Mouse (Mus musculus): ENCODE data around the gene Elfn1. TPM values are rescaled to one million over a fixed set of nuclear protein-coding genes. Genes with fewer than 3 reads are reported as not detected.

Gene Elfn1
- polyA plus RNA-seq, 1 experiment from 2014 or later: 1.3 TPM

DNA sequence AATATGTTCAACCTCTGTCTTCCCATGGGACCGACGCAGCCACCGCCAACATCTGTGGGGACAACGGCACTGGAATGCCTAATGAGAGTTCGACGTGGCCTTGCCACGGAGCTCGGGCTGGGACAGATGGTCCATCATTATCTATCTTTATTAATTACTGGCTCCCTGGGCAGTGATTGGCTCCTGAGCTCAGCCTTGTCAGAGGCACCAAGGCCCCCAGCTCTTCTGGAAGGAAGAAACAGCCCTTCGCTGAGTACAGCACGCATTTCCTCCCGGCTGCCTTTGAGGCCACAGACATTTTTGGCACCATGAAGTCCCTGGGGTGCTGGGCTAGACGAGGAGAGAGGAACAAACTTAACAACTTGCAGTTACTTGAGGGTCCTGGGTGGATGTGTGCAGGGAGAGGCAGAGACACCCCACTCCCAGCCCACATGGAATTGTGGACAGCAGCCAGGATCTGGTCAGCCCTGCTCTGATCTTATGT is 13.7 kb upstream of the Elfn1 start:
- peak; percentile 65 for ATAC-seq (ENCODE audit: low FRiP score)

DNA sequence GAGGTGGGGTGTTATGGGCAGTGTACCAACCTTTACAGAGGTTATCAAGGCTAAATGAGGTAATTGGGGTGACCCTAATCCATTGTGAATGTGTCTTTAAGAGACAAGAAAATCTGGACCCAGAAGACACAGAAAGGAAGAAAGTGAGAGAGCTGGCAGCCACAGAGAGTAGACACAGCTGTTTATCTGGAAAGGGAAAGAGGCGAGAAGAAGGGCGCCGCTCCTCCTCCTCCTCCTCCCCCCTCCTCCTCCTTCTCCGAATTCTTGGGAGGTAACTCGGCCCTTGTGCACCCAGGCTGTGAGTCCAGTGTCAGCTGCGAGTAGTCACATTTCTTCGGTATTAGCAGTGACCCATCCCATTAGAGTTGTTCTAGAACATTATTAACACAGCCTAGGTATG is 8.7 kb upstream of the Elfn1 start:
- no peak overlapping the region for H3K27ac ChIP-seq
- H3K36me3 ChIP-seq: no peaks in the 10 kb centered on the region
- H3K4me3 ChIP-seq: no peak overlapping the region
- H3K4me2 ChIP-seq: no peak overlapping the region
- WGBS: 57% methylated on average over 7 of the region's 7 CpGs
- no peak overlapping the region for H3K9ac ChIP-seq
- peaks cover 9% of the 10 kb centered on the region for H3K4me1 ChIP-seq (replicated peaks)
- H3K9me3 ChIP-seq: no peaks in the 10 kb centered on the region
- ATAC-seq (ENCODE audit: low FRiP score): no peak
- H3K27me3 ChIP-seq: no peaks in the 10 kb centered on the region

More for the DNA sequence above, 13.7 kb upstream of the Elfn1 start:
- Histone ChIP-seq H3K36me3 (no peaks in the 10 kb centered on the region), H3K4me2 (no peak overlapping the region), H3K4me3 (no peak overlapping the region), H3K9me3 (no peaks in the 10 kb centered on the region), H3K9ac (no peak overlapping the region), H3K27ac (peak overlapping the region; percentile 69; the same call in 1 of the 2 replicates), H3K4me1 (replicated peaks) (peaks cover 47% of the 10 kb centered on the region), H3K27me3 (no peaks in the 10 kb centered on the region)
- WGBS: 23% methylated on average over 12 of the region's 12 CpGs

DNA sequence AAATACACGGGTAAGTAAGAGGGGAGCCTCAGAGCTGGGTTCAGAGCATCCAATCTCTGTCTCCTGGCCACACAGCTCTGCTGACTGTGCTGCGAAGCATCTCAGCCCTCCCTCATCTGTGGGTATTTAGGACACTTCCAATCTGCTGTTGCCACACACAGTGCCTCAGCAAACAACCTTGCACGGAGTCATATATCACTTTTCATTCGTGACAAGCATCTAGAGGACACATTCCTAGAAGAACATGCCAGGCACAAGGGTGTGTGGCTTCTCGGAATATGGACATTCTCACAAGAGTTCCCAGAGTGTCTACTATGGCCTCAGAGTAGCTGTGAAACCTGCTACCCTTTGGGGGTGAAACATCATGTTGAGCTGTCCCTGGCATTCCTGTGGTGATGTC is 2.6 kb upstream of the Elfn1 start:
- ATAC-seq (ENCODE audit: low FRiP score): no peak
- no peaks in the 10 kb centered on the region for H3K9me3 ChIP-seq
- H3K27ac ChIP-seq: no peak overlapping the region
- WGBS: 79% methylated on average over 5 of the region's 5 CpGs
- H3K9ac ChIP-seq: no peak overlapping the region
- no peaks in the 10 kb centered on the region for H3K36me3 ChIP-seq
- H3K4me1 ChIP-seq (replicated peaks): peaks cover 29% of the 10 kb centered on the region
- no peak overlapping the region for H3K4me2 ChIP-seq
- H3K27me3 ChIP-seq: peaks cover 50% of the 10 kb centered on the region
- no peak overlapping the region for H3K4me3 ChIP-seq

DNA sequence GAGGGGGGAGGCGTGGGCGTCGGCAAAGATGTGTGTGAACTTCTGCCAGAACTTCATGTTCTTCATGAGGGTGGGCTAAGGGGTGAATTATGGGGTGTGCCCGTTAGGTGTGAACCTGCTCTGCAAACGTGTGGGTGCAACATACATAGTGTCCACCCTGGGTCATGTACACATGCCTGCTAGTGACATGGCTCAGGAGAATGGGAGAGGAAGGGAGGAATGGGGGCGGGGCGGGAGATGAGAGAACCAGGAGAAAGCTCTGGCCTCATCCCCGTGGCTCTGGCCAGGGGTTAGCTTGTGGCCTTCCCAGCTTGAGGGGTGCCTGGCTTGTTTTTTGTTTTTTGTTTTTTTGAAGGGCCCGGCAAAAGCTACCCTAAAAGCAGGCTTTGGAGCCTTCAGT is 1.2 kb upstream of the Elfn1 start:
- no peak overlapping the region for H3K4me3 ChIP-seq
- 40% methylated on average over 9 of the region's 9 CpGs for WGBS
- H3K27me3 ChIP-seq: peaks cover 64% of the 10 kb centered on the region
- no peak overlapping the region for H3K27ac ChIP-seq
- no peak for ATAC-seq (ENCODE audit: low FRiP score)
- H3K9ac ChIP-seq: peak overlapping the region; percentile 81; the same call in 1 of the 2 replicates
- no peaks in the 10 kb centered on the region for H3K9me3 ChIP-seq
- peaks cover 43% of the 10 kb centered on the region for H3K4me1 ChIP-seq (replicated peaks)
- no peaks in the 10 kb centered on the region for H3K36me3 ChIP-seq
- peak overlapping the region; percentile 91; the same call in 1 of the 2 replicates for H3K4me2 ChIP-seq

DNA sequence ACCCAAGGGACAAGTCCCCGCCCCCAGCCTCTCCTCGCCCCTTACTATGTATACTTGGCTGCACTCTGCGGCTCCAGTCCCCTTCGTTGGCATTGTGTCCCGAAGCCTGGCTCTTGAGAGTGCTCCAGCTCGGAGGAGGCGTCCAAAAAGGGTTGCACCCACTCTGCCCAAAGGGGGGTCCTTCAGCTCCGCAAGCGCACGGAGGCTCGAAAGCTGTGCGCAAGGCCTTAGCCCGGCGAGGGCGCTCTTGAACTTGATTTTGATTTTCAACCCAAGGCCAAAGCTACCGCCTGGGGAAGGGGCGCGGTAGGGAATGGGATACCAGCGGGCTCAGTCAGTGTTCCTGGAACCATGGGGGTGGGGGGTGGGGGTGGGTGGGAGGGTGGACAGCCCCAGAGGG is 502 bp upstream of the Elfn1 start:
- H3K27ac ChIP-seq: no peak overlapping the region
- ATAC-seq (ENCODE audit: low FRiP score): peak; percentile 9; the same call in 1 of the 2 replicates
- peak overlapping the region; percentile 57 for H3K4me3 ChIP-seq
- no peaks in the 10 kb centered on the region for H3K36me3 ChIP-seq
- H3K4me1 ChIP-seq (replicated peaks): peaks cover 50% of the 10 kb centered on the region
- no peaks in the 10 kb centered on the region for H3K9me3 ChIP-seq
- peaks cover 70% of the 10 kb centered on the region for H3K27me3 ChIP-seq
- peak overlapping the region; percentile 81 for H3K9ac ChIP-seq
- peak overlapping the region; percentile 91 for H3K4me2 ChIP-seq
- WGBS: 0% methylated on average over 19 of the region's 19 CpGs

- H3K9ac ChIP-seq: peak overlapping the region; percentile 81
- H3K27ac ChIP-seq: peak overlapping the region; percentile 52
- WGBS: under 1% methylated on average over 47 of the region's 78 CpGs
- peak overlapping the region; percentile 57 for H3K4me3 ChIP-seq
- no peaks in the 10 kb centered on the region for H3K36me3 ChIP-seq
- peak overlapping the region; percentile 91 for H3K4me2 ChIP-seq
- H3K9me3 ChIP-seq: no peaks in the 10 kb centered on the region
- H3K27me3 ChIP-seq: peaks cover 76% of the 10 kb centered on the region
- peaks cover 59% of the 10 kb centered on the region for H3K4me1 ChIP-seq (replicated peaks)
- peak; percentile 21; the same call in 1 of the 2 replicates for ATAC-seq (ENCODE audit: low FRiP score)
Observed at GRCm38 (mm10) chr5:139908243-139908810, 584 bp downstream of the Elfn1 start.

- H3K36me3 ChIP-seq: no peaks in the 10 kb centered on the region
- peak overlapping the region; percentile 57 for H3K4me3 ChIP-seq
- no peak for ATAC-seq (ENCODE audit: low FRiP score)
- H3K4me2 ChIP-seq: peak overlapping the region; percentile 91
- H3K27me3 ChIP-seq: peaks cover 83% of the 10 kb centered on the region
- peaks cover 65% of the 10 kb centered on the region for H3K4me1 ChIP-seq (replicated peaks)
- peak overlapping the region; percentile 81 for H3K9ac ChIP-seq
- H3K9me3 ChIP-seq: no peaks in the 10 kb centered on the region
- WGBS: under 1% methylated on average over 50 of the region's 50 CpGs
- H3K27ac ChIP-seq: peak overlapping the region; percentile 52
Observed at GRCm38 (mm10) chr5:139908811-139909627, 1.3 kb downstream of the Elfn1 start.

DNA sequence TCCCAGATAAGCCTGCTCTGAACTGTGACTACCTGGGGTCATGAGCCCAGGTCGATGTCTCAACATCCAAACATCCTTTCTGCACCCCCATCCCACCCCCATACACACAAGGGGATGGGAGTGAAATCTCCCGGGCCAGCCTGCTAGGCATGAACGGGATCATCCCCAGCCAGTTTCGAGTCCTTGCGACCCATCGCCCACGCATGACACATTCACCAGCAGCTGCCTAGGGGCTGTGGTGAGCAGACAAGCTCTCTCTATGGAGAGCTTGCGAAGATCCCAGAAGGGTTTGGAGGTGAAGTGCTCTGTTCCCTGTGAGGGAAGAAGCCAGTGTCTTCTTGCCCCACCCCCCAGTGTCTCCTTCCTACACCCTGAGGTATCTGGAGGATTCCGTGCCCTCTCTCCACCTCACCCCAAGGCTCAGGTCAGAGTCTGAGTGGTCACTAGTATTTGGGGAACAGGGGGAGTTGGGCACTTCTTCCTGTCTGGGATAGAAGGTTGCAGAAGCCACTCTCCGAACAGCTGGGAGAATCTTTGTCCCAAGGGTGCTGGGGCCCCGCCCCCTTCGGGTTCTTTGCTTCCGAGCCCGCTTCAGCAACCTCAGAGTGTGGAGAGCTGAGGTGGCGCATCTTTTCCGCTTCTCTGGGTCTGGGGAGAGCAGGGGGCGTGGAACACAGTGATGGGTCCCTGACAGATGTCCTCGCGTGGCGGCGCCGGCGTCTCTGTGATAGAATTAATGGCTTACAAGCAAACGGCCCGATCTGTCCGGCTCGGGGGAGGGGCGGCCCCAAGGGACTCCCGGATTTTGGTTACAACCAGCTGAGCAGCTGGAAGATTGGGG is 2.2 kb downstream of the Elfn1 start:
- peaks cover 87% of the 10 kb centered on the region for H3K27me3 ChIP-seq
- H3K9me3 ChIP-seq: no peaks in the 10 kb centered on the region
- no peak for ATAC-seq (ENCODE audit: low FRiP score)
- H3K4me3 ChIP-seq: peak overlapping the region; percentile 57
- under 1% methylated on average over 29 of the region's 29 CpGs for WGBS
- H3K27ac ChIP-seq: no peak overlapping the region; the same call in 1 of the 2 replicates
- H3K4me2 ChIP-seq: peak overlapping the region; percentile 91
- H3K9ac ChIP-seq: peak overlapping the region; percentile 81
- H3K4me1 ChIP-seq (replicated peaks): peaks cover 68% of the 10 kb centered on the region
- no peaks in the 10 kb centered on the region for H3K36me3 ChIP-seq

DNA sequence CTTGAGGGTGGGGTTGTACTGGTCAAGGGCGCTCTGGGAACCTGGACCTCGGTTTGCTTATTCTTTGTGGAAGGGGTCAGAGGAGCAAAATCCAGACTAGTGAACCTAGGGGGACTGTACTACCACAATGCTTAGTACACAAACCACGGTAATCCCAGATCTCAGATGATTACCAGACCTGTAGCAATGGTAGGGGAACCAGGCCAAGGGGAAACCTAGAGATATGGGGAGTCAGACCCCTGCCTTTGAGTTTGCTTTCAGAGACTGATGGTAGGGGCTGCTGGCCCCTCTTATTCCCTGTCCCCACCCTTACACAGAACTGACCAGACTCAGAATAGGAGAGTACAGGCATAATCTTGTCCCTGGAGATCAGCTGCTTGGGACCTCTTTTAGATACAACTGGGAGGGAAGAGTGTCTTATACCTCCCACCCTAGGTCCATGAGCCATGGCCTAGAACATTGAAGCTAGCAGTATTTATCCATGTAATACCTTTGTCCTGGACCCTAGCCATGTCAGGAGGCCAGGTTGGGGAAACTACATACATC is 3.1 kb downstream of the Elfn1 start:
- peaks cover 68% of the 10 kb centered on the region for H3K4me1 ChIP-seq (replicated peaks)
- WGBS: 7% methylated on average over 3 of the region's 3 CpGs
- H3K36me3 ChIP-seq: no peaks in the 10 kb centered on the region
- no peak overlapping the region for H3K9ac ChIP-seq
- H3K9me3 ChIP-seq: no peaks in the 10 kb centered on the region
- peak overlapping the region; percentile 57 for H3K4me3 ChIP-seq
- H3K4me2 ChIP-seq: peak overlapping the region; percentile 91
- ATAC-seq (ENCODE audit: low FRiP score): no peak
- H3K27ac ChIP-seq: no peak overlapping the region; the same call in 1 of the 2 replicates
- H3K27me3 ChIP-seq: peaks cover 87% of the 10 kb centered on the region

- WGBS: 3% methylated on average over 19 of the region's 19 CpGs
- Histone ChIP-seq H3K4me1 (replicated peaks) (peaks cover 68% of the 10 kb centered on the region), H3K4me3 (peak overlapping the region; percentile 55), H3K9me3 (no peaks in the 10 kb centered on the region), H3K9ac (peak overlapping the region; percentile 81), H3K27me3 (peaks cover 87% of the 10 kb centered on the region), H3K4me2 (peak overlapping the region; percentile 97), H3K27ac (peak overlapping the region; percentile 72), H3K36me3 (no peaks in the 10 kb centered on the region)
- no peak for ATAC-seq (ENCODE audit: low FRiP score)
Observed at GRCm38 (mm10) chr5:139911506-139911905, 3.8 kb downstream of the Elfn1 start.

DNA sequence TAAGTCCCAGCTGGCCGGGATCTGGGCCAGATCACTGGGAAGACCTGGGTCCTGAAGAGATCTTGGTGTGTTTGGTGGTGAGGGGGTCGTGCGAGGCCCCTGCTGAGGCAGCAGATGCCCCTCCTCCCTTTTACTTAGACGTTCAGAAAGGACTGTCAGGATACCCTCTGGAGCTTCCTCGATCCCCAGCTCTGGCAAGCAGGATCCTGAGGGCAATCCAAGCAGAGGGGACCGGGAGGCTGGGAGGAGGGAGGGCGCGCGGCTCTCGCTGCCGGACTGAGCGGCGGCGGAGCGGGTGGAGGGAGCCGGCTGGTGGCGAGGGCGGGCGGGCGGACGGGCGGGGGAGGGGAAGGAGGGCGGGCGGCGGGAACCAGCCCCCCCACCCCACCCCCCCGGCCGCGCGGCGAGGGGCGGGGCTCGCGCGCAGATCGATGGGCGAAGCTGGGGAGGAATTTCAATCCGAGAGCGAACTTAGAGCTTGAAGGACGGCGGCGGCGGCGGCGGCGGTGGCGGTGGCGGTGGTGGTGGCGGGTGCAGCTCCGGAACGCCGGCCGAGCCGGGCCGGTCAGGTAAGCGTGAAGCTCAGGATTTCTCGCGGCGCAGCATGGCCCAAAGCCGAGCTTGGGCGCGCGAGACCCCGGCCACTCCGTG is 4.5 kb downstream of the Elfn1 start:
- 0% methylated on average over 16 of the region's 64 CpGs for WGBS
- Histone ChIP-seq H3K4me2 (peak overlapping the region; percentile 97), H3K9ac (peak overlapping the region; percentile 81), H3K9me3 (no peaks in the 10 kb centered on the region), H3K4me3 (peak overlapping the region; percentile 55), H3K4me1 (replicated peaks) (peaks cover 61% of the 10 kb centered on the region), H3K27ac (peak overlapping the region; percentile 72), H3K27me3 (peaks cover 79% of the 10 kb centered on the region), H3K36me3 (no peaks in the 10 kb centered on the region)
- no peak for ATAC-seq (ENCODE audit: low FRiP score)

Data from hindbrain, embryonic 13.5 days (tissue).